Mouse (Mus musculus) neural tube, embryonic 10.5 days (tissue): ENCODE data around the gene C1rb.
"Not testable (repeated sequence)": the region's sequence is repeated elsewhere in the genome, so short reads cannot be mapped to it uniquely, and the experiment has no call there.

Source experiments
- DNase-seq: peaks from one replicate; pipeline ENCODE4 v3.0.0-alpha.2; 2017; ENCODE audit warnings: low spot score; ENCODE audit errors: extremely low spot score

C1rb gene

GRCm38 (mm10) chr6:124593121-124593520 is 23.0 kb downstream of the C1rb start:
- no peak for DNase-seq

- no peak for DNase-seq
Measured at GRCm38 (mm10) chr6:124602031-124602430, 31.9 kb downstream of the C1rb start.

- DNase-seq, result no peak
Measured at GRCm38 (mm10) chr6:124625612-124626011, 55.5 kb downstream of the C1rb start.

GRCm38 (mm10) chr6:124626184-124626583 is 56.1 kb downstream of the C1rb start:
- not testable (repeated sequence) for DNase-seq

- no peak for DNase-seq
Measured at GRCm38 (mm10) chr6:124630763-124631162, 60.7 kb downstream of the C1rb start.
